Mouse (Mus musculus) kidney, adult 11 months (tissue): ENCODE data around the gene Unc50.

Experiments used
- DNase-seq: peaks from one replicate; pipeline ENCODE4 v3.0.0; 2022

Gene Unc50

GRCm38 (mm10) chr1:37451270-37451669, 21.3 kb downstream of the Unc50 start:
- no peak for DNase-seq

GRCm38 (mm10) chr1:37457546-37457945, 27.6 kb downstream of the Unc50 start:
- DNase-seq = no peak

- DNase-seq = no peak
These were observed 35.0 kb downstream of the Unc50 start for GRCm38 (mm10) chr1:37464878-37465452.

GRCm38 (mm10) chr1:37466322-37466995, 36.5 kb downstream of the Unc50 start:
- DNase-seq = no peak

- no peak for DNase-seq
These were observed 37.9 kb downstream of the Unc50 start for GRCm38 (mm10) chr1:37467806-37468205.

GRCm38 (mm10) chr1:37469007-37469406, 39.1 kb downstream of the Unc50 start:
- DNase-seq = no peak

- no peak for DNase-seq
These were observed 41.5 kb downstream of the Unc50 start for GRCm38 (mm10) chr1:37471179-37472148.

- DNase-seq = no peak
These were observed 43.3 kb downstream of the Unc50 start for GRCm38 (mm10) chr1:37473251-37473650.

- DNase-seq = no peak
These were observed 44.1 kb downstream of the Unc50 start for GRCm38 (mm10) chr1:37474046-37474445.

- DNase-seq = no peak
These were observed 44.8 kb downstream of the Unc50 start for GRCm38 (mm10) chr1:37474634-37475190.

GRCm38 (mm10) chr1:37475312-37475711, 45.4 kb downstream of the Unc50 start:
- no peak for DNase-seq

GRCm38 (mm10) chr1:37477250-37477649, 47.3 kb downstream of the Unc50 start:
- DNase-seq = no peak

- DNase-seq = no peak
These were observed 48.0 kb downstream of the Unc50 start for GRCm38 (mm10) chr1:37477928-37478327.

GRCm38 (mm10) chr1:37478416-37478815, 48.5 kb downstream of the Unc50 start:
- no peak for DNase-seq

GRCm38 (mm10) chr1:37479074-37479473, 49.1 kb downstream of the Unc50 start:
- no peak for DNase-seq

- DNase-seq = no peak
These were observed 49.8 kb downstream of the Unc50 start for GRCm38 (mm10) chr1:37479759-37480158.

- DNase-seq = no peak
These were observed 50.8 kb downstream of the Unc50 start for GRCm38 (mm10) chr1:37480731-37481130.

- no peak for DNase-seq
These were observed 51.4 kb downstream of the Unc50 start for GRCm38 (mm10) chr1:37481331-37481730.

- DNase-seq = no peak
These were observed 54.7 kb downstream of the Unc50 start for GRCm38 (mm10) chr1:37484612-37485011.

- no peak for DNase-seq
These were observed 56.5 kb downstream of the Unc50 start for GRCm38 (mm10) chr1:37486439-37486838.

GRCm38 (mm10) chr1:37486994-37487393, 57.1 kb downstream of the Unc50 start:
- DNase-seq = no peak

- no peak for DNase-seq
These were observed 58.6 kb downstream of the Unc50 start for GRCm38 (mm10) chr1:37488531-37488930.
